13 mouse cellular contexts compared by ENCODE assay signal in genomic region chr8:88064414-88065110, GRCm38 (mm10). TPM values are rescaled to one million over a fixed set of nuclear protein-coding genes. Genes with fewer than 3 reads are reported as not detected.
DNase-seq lines count a peak whose midpoint lies in the region; ATAC-seq and TF ChIP-seq lines count a peak whose summit lies in the region.
"Had no signal": no experiment of that assay in that cellular context is flagged by ENCODE, and none has a peak within 500 bp of the region (broad histone marks: within the 10 kb centered on the region; RNA-seq: fewer than 3 reads in every experiment).

No protein-coding gene starts in this region.

- H3K36me3 ChIP-seq in hindbrain, embryonic 14.5 days (replicated peaks; ENCODE audit: control insufficient read depth, insufficient read depth), result no peaks in the 10 kb centered on the region
- H3K36me3 ChIP-seq in hindbrain, embryonic 13.5 days, result no peaks in the 10 kb centered on the region
- no peaks in the 10 kb centered on the region for H3K36me3 ChIP-seq in kidney, adult 2 months (ENCODE audit: control insufficient read depth, insufficient read depth, low read length)
- H3K36me3 ChIP-seq: hindbrain, embryonic 12.5 days; limb, embryonic 15.5 days; midbrain, embryonic 12.5 days had no signal

- TF ChIP-seq CTCF in kidney, adult 2 months (conservative IDR thresholded peaks at IDR 0.05; ENCODE audit: insufficient read depth, insufficient read length, low read depth, low read length), result no peak

- 82% methylated on average over 13 of the region's 13 CpGs for WGBS in hindbrain, embryonic 14.5 days
- 79% methylated on average over 13 of the region's 13 CpGs for WGBS in hindbrain, embryonic 13.5 days
- WGBS in kidney, adult 2 months, result 85% methylated on average over 13 of the region's 13 CpGs

- no peak overlapping the region for H3K4me2 ChIP-seq in hindbrain, embryonic 14.5 days (replicated peaks)
- H3K4me2 ChIP-seq in hindbrain, embryonic 13.5 days, result no peak overlapping the region
- H3K4me2 ChIP-seq: hindbrain, embryonic 12.5 days; limb, embryonic 15.5 days; midbrain, embryonic 12.5 days had no signal

- peak; percentile 36 for DNase-seq in hindbrain, embryonic 14.5 days (ENCODE audit: low spot score)
- DNase-seq in cerebellum, adult 9-10 months, result peak; percentile 69
- peak; percentile 40 to 44 for DNase-seq in layer of hippocampus, adult 8-10 months (ENCODE audit: low spot score in 2 of 2)
- peak; percentile 38 to 42 for DNase-seq in right cerebral cortex, adult 2 months (ENCODE audit: low spot score in 2 of 2)
- DNase-seq in kidney, adult 2 months, result no peak
- DNase-seq in kidney, postnatal 10 days, result no peak
- DNase-seq in heart, postnatal 4 days, result no peak
- DNase-seq: adrenal gland, postnatal 14 days had no signal

- H3K4me3 ChIP-seq in hindbrain, embryonic 14.5 days (replicated peaks; ENCODE audit: low read length), result no peak overlapping the region
- H3K4me3 ChIP-seq in hindbrain, embryonic 13.5 days, result no peak overlapping the region
- no peak overlapping the region for H3K4me3 ChIP-seq in kidney, adult 2 months (ENCODE audit: insufficient read depth, low read depth, low read length)
- H3K4me3 ChIP-seq: hindbrain, embryonic 12.5 days; limb, embryonic 15.5 days; midbrain, embryonic 12.5 days had no signal

- no peaks in the 10 kb centered on the region for H3K4me1 ChIP-seq in hindbrain, embryonic 14.5 days (replicated peaks; ENCODE audit: control insufficient read depth, insufficient read depth, low read length)
- H3K4me1 ChIP-seq in hindbrain, embryonic 13.5 days (replicated peaks), result no peaks in the 10 kb centered on the region
- no peaks in the 10 kb centered on the region for H3K4me1 ChIP-seq in kidney, adult 2 months (ENCODE audit: control insufficient read depth, insufficient read depth, low read length)
- H3K4me1 ChIP-seq: hindbrain, embryonic 12.5 days; limb, embryonic 15.5 days; midbrain, embryonic 12.5 days had no signal

- no peak overlapping the region for H3K9ac ChIP-seq in hindbrain, embryonic 14.5 days
- no peak overlapping the region for H3K9ac ChIP-seq in hindbrain, embryonic 13.5 days
- H3K9ac ChIP-seq: hindbrain, embryonic 12.5 days; limb, embryonic 15.5 days; midbrain, embryonic 12.5 days had no signal

- TF ChIP-seq POLR2A in kidney, adult 2 months (IDR thresholded peaks at IDR 0.05; ENCODE audit: low read depth, low read length), result no peak

- H3K27me3 ChIP-seq in hindbrain, embryonic 14.5 days (ENCODE audit: control insufficient read depth, insufficient read depth, low read length), result no peaks in the 10 kb centered on the region
- no peaks in the 10 kb centered on the region for H3K27me3 ChIP-seq in hindbrain, embryonic 13.5 days
- H3K27me3 ChIP-seq in kidney, adult 2 months (replicated peaks; ENCODE audit: control insufficient read depth, insufficient read depth, low read length), result no peaks in the 10 kb centered on the region
- H3K27me3 ChIP-seq: hindbrain, embryonic 12.5 days; limb, embryonic 15.5 days; midbrain, embryonic 12.5 days had no signal

- H3K27ac ChIP-seq in hindbrain, embryonic 14.5 days, result no peak overlapping the region
- H3K27ac ChIP-seq in hindbrain, embryonic 13.5 days, result no peak overlapping the region
- H3K27ac ChIP-seq in kidney, adult 2 months (ENCODE audit: insufficient read depth, low read depth, low read length), result no peak overlapping the region
- H3K27ac ChIP-seq: hindbrain, embryonic 12.5 days; limb, embryonic 15.5 days; midbrain, embryonic 12.5 days had no signal

- no peaks in the 10 kb centered on the region for H3K9me3 ChIP-seq in hindbrain, embryonic 14.5 days (ENCODE audit: control insufficient read depth, low read length)
- no peaks in the 10 kb centered on the region for H3K9me3 ChIP-seq in hindbrain, embryonic 13.5 days
- H3K9me3 ChIP-seq: hindbrain, embryonic 12.5 days; limb, embryonic 15.5 days; midbrain, embryonic 12.5 days had no signal

- ATAC-seq in hindbrain, embryonic 14.5 days (ENCODE audit: low FRiP score), result no peak
- no peak for ATAC-seq in hindbrain, embryonic 13.5 days (ENCODE audit: low FRiP score)
- ATAC-seq: lung, postnatal 0 days had no signal

RNA-seq across cellular contexts. Expression of gene Cnep1r1, which starts 54.0 kb away (rescaled TPM):
- polyA plus RNA-seq in hindbrain, embryonic 14.5 days (2014; fragmentation: Nextera tagmentation; extraction: Ambion mirVana), result 23.9 and 26.7 TPM in 2 replicates
- polyA plus RNA-seq in hindbrain, embryonic 13.5 days (2015; fragmentation: Nextera tagmentation; extraction: Ambion mirVana), result 43.5 and 44.4 TPM in 2 replicates
- 10 to 100 TPM; 30.2 to 41.1 (median 35.5) TPM for total RNA-seq in layer of hippocampus, adult 8-10 months (2022)
- polyA plus RNA-seq in kidney, adult 2 months (2012; rRNA removed), result 15.1 and 23.7 TPM in 2 replicates
- 10 to 100 TPM; 33.3 TPM for total RNA-seq in heart, postnatal 4 days (2021)

Comparison
In these comparisons a context has a peak if more than half of its experiments do, and no peak if none do; other contexts are left out.
1. DNase-seq: peak in hindbrain, embryonic 14.5 days (single experiment), cerebellum, adult 9-10 months (single experiment), layer of hippocampus, adult 8-10 months (2 of 2) and right cerebral cortex, adult 2 months (2 of 2); none in kidney, adult 2 months (single experiment), kidney, postnatal 10 days (single experiment) and heart, postnatal 4 days (single experiment).